Mouse (Mus musculus): ENCODE measurements at regions not wholly inside any gene's neighbourhood (a gene's known extent, or its start where the extent isn't known, plus 50 kb on each side); places are given as distances from the start of the nearest gene placed in this dataset.

DNA sequence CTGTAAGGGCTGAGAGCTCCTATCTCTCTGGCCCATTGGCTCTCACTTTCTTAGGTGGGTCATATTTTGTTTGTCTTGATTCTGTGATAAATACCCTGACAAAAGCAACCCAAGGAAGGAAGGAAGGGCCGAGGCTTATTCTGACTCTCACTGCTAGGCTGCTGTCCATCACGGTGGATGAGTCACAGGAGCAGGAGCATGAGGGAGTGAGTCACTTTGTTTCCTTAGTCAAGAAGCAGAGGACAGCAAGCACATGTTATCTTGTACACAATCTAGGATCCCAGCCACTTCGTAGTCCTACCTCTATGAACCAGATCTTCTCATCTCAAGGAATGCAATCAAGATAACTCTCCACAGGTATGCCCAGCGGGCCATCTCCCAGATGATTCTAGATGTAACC, 69.9 kb downstream of the Atp6v1g3 start:
- DNase-seq (ENCODE audit: low spot score): no peak

DNA sequence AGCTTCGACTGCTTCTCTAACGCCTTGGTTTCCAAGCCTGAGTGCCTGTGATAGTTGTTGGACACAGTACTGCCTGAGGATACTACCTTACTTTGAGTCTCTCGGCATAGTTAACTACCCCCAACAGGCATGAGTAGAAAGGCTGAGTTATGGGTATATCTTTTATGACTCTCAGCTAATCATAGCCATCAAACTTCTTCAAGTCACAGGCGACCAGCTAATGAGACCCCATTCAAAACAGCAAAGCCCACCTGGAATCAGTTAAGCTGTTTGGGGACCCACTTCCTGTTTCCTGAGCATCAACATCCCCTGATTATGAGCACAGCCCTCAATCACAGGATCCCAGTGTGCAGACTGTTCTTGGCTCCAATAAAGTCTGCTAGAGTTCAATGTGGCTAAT, 71.4 kb downstream of the Atp6v1g3 start:
- peak; percentile 50 for DNase-seq (ENCODE audit: low spot score)

DNA sequence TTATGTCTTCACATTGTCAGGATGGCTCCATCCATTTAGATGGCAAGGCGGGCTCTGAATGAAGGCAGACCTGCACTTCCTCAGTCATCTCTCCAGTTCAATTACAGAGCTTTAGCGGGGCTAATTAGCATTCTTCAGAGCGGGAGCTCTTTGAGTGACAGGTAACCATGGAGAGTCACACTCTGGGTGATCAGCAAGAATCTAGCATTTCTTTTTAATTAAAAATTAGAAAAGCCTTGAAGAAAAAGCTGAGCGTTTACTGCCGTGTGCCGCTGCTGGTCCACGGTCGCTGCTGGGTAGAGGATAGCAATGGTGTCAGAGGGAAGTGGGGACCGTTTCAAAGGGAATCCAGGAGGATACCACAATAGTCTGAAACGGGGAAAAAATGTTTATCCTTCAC, 72.5 kb downstream of the Atp6v1g3 start:
- DNase-seq (ENCODE audit: low spot score): peak; percentile 51

DNA sequence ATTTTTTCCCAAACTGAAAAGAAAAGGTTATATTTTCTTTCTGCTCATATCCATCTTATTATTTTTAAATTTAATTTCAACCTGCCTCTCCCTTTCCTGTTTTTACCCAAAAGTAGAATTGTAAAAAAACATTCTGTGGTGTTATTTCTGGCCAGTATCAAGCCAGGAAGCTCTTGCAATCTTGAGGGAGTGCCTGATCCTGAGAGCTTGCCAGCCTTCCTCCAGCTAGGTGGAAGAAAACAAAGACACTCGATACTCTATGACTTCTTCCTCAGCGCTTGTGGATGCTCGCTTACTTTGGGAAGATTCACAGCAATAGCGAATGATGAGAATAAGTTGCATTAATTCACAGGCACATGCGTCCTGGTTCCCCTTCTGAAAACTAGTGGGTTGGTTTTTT, 73.4 kb downstream of the Atp6v1g3 start:
- DNase-seq (ENCODE audit: low spot score): no peak

DNA sequence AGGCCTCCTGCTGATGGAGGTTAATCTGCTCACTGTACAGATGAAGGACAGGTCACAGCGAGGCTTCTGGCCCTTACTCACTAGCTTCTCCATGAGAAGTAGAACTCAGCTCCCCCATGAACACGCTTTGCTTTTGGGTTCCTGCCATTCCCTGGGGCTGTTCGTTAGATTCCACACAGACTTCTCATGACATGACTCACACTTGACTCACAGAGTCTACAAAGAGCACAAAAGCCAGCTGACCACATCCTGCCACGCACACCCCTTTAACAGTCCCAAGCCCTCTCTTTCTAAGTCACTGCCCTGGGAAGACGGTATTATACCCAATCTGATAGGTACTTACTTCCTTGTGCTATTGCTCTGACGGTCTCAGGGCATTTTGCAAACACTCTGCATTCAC, 74.9 kb downstream of the Atp6v1g3 start:
- no peak for DNase-seq (ENCODE audit: low spot score)

DNA sequence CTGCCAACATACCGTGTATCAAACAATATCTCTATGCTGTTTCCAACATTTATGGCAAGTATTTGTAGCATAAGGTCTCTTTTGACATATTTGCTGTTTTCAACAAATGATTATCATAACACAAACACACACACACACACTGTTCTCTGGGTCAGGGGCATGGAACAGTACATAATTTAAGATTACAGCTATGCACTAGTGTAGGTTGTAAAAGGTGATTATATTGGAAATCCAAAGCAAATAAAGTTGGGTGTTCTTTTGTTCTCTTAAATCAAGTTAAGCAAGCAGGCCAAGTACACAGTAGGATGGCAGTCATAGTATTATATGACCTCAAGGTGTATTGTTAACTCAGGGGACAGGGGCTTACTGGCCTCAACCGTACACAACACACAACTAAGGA, 75.6 kb downstream of the Atp6v1g3 start:
- no peak for DNase-seq (ENCODE audit: low spot score)

DNA sequence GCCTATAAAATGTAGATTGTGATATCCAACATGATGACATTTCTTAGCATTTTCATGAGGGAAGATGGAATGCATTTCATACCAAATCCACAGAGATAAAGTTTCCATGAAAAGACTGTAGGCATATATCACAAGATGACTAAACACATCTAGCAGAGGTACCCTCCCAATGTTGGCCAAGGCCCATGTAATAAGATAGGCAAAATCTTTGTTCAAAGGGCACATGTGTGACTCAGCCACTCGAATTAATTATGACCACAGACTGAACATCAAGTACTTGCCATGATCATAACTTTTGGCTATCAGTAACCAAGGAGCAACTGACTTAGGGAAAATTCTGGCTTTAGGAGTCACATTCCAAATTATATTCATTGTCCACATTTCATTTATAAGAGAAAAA, 82.9 kb downstream of the Atp6v1g3 start:
- DNase-seq (ENCODE audit: low spot score): no peak

DNA sequence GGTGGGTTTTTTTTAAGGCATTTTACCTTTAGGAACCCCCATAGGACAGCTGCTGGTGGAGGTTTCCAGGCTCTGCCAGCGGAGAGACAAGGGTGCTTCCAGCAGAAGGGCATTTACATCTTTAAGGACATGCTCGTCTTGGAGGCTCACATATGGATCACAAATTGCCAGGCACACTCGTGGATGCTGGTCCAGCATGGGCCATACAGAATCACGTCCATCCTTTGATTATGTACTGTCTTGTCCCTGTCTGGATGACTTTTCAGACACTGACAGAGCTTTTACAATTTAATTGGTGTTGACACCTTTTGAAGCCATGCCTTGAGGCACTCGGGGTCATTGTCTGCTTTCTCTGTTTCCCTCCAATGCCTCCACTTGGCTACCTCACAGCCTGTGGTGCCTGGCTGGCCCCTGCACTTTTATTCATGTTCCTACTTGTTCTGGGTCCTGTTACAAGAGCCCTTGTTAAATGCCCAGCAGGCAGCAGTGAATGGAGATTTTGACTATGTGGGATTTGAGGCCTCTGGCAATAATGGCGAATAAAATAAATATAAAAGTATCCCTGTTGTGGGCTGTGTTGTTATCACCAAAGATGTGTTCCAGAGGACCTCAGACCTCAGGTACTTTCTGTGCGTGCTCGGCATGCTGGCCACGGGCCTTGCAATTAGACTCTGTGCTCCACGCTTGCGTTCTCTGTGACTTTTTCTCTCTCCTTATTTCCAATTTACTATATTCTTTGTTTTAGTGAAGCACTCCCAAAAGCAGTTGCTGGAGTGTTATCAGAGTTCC, 89.3 kb downstream of the Atp6v1g3 start:
- no peak for DNase-seq (ENCODE audit: low spot score)

DNA sequence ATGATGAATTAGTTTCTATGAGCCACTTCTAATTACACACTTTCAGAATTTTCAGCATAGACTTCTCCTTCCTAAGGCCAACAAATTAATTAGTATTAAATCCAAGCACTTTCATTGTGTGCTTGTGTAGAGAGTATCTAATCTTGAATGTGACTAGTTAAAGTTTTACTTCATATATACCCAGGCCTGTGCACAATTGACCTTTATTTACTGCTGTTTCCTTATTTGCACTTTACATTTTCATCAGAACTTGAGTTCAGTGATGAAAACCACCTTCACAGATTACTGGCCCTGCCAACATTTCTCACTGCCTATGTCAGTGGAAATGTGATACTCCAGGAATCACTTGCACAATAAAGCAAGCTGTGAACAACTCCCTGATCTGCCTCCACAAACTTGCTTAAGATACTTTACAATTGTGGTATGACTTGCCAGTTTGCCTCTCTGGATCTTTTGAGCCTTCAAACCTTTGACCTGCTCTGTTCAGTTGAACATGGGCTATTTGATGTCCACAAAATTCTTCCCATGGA, 96.5 kb downstream of the Atp6v1g3 start:
- DNase-seq (ENCODE audit: low spot score): no peak

DNA sequence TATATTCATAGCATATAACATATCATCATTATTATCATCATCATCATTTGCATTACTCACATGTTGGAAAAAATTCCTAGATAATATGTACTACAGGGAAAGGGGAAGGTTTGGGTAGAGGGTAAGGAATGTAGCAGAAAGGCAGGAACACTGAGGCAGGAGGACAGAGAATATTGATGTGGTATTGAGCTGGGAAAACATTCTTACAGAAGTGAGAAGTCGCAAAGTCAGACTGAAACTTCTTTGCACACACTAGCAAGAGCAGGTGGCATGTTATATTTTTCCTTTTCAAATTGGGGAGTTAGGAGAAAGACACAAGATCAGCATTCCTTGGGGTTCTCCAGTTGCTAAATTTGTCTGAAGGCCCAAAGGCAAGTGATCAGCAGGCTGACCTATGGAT, 97.9 kb downstream of the Atp6v1g3 start:
- DNase-seq (ENCODE audit: low spot score): no peak

DNA sequence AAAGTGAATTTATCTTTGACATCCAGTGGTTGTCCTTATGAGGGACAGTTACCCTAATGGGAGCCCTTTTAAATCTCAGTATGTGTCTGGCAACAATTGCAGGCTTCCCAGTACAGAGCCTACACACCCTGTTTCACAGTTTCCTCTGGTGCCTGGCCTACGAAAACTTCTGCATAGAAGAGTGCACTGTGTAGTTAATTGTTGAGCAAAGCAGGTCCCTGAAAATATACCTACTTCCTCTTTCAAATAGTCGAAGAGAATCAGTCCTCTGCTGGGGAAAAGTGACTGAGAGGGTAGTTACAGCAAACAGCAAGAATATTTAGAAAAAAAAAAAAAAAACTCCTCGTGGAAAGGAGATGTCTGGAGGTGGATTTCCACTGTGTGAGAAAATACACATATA, 110.6 kb downstream of the Atp6v1g3 start:
- DNase-seq (ENCODE audit: low spot score): no peak

DNA sequence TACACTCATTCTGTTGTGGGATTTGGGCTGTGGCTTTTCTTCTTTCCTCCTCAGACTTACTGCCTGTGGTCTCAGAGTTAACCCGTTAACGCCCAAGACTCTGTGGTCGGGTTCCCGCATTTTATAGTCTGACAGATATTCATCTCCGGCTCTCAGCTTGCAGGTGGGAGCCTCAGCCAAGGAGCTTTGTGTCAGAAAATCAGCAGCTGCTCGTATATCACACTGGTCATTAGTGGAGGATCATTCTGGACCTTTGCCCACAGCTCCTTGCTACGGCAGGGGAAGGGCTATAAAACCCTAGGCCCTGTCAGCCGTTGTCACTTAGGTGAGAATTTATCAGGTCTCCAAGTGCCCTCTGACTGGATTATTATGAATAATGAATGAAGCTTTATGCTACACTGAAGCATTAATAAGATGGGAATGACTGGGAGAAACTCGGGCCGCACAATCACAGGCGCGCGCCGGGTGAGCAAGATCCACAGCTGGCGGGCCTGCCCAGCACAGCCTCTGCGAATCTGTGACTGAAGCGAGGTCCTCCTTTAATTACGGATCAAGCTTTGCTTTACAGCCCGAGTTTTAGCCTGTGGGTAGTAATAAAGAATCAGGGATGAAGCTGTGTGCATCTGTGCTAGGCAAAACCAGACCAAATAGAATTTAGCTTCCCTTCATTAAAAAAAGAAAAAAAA, 111.8 kb downstream of the Atp6v1g3 start:
- peak; percentile 65 for DNase-seq (ENCODE audit: low spot score)

DNA sequence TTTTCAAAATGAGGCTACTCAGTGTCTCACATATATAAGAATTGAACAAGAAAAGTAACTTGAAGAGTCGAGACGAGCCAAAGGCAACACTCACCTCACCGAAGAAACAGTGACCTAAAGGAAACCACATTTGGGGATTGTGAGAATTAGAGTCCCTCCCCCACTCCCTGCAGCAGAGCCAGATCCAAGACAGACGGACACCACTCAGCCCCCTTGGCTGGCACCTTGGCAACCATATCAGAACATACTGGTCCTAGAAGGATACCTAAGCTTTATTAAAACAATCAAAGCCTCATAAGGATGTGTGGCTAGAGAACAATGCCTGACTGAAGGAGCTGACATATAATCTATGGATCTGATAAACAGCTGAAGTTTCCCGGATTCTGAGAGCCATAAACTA, 112.5 kb downstream of the Atp6v1g3 start:
- peak; percentile 10 for DNase-seq (ENCODE audit: low spot score)

DNA sequence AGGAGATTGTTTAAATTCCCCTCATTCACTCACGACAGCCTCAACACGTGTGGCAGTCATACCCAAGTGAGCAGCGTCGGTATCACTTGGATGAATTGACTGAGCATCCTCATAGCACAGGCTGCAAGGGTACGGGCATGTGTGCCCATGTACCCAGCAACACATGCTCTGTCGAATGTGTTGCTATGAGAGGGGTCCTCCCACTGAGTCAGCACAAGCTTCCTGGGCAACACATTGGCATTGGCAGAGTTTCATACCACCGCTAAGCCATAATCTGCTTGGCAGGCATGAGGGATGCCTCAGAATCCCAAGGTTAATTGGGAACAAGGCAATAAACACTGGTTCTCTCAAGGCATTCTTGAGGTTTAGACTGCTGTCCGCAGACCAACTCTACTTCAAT, 115.1 kb downstream of the Atp6v1g3 start:
- DNase-seq (ENCODE audit: low spot score): no peak

DNA sequence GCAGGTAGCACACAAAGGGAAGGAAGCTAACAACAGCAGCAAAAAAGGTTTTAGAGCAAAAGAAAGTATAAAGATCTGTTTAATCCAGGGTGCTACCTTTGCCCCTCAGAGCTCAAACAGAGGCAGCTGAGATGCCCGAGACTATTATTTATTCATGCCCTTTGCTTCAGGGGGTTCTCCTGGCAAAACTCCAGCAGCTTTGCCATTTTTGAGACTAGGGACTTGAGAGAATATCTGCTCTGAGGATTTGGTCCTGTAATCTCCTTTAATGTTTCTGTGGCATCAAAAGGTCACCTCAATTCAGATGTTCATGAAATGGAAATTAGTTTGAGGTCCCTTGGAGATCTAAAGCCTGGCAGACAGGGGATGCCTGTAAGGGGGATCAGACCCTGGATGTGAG, 116.1 kb downstream of the Atp6v1g3 start:
- no peak for DNase-seq (ENCODE audit: low spot score)

DNA sequence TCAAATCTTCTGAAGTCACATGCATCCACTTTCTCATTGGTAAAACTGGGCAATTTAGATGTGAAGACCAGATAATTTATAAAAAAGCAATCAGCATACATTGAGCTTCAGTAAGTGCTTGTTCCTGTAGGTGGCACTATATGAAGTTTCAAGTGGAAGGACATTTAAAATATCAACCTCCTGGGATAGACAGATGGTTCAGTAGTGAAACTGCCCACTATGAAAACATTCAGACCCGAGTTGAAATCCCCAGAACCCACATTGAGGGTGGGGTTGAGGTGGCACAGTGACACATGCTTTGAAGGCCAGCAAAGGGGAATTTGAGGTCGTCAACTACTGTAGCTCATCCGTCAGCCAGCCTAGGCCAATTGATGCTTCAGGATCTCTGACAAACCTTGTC, 145.1 kb downstream of the Atp6v1g3 start:
- no peak for DNase-seq (ENCODE audit: low spot score)

DNA sequence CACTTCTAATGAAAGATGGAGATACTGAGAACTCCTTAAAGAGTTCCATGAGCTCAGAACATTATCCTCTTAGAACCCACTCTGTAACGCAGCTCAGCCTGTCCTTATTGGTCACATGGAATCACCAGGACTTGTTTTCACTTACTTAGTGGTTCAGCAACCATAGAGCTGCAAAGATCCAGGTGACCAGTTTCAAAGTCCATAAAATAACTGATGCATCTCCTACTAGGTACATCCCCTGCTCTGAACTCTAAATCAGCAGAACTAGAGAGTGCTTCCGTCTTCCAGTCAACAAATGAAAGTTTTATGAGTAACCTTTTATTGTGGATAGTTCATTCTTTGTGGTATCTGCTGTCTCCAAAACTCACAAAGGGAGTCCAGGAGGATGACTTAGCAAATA, 153.9 kb downstream of the Atp6v1g3 start:
- DNase-seq (ENCODE audit: low spot score): no peak
